Mouse (Mus musculus) heart, embryonic 11.5 days (tissue): Measurements from ENCODE around the gene Gm37240. TPM values are rescaled to one million over a fixed set of nuclear protein-coding genes. Genes with fewer than 3 reads are reported as not detected.

Source experiments
- ATAC-seq: fragments of 200-750 bp; cut with Nextera tagmentation; replicated peaks from 2 replicates; pipeline ENCODE4 v1.8.0; 2017; ENCODE audit warnings: moderate library complexity; ENCODE audit not compliant: insufficient number of reproducible peaks, low FRiP score, low TSS enrichment
- H3K27ac ChIP-seq: fragments of 300-500 bp; sonication (generic); 2 replicates; pipeline ENCODE4 v1.5.1; 2014; ENCODE audit warnings: mild to moderate bottlenecking, low read depth, low read length
- H3K27me3 ChIP-seq: fragments of 300-500 bp; sonication (generic); 2 replicates; pipeline ENCODE4 v1.6.1; 2014; ENCODE audit warnings: mild to moderate bottlenecking, low read length, mixed read lengths; ENCODE audit not compliant: control insufficient read depth, insufficient read depth
- H3K36me3 ChIP-seq: fragments of 300-500 bp; sonication (generic); 2 replicates; pipeline ENCODE4 v1.6.1; 2014; ENCODE audit warnings: mild to moderate bottlenecking, low read length, moderate library complexity, mixed read lengths; ENCODE audit not compliant: control insufficient read depth, insufficient read depth
- H3K4me1 ChIP-seq: fragments of 300-500 bp; sonication (generic); 2 replicates; pipeline ENCODE4 v1.6.1; 2014; ENCODE audit warnings: low read length; ENCODE audit not compliant: control insufficient read depth, insufficient read depth
- H3K4me2 ChIP-seq: fragments of 300-500 bp; sonication (generic); 2 replicates; pipeline ENCODE4 v1.6.1; 2014; ENCODE audit warnings: mild to moderate bottlenecking, moderate library complexity
- H3K4me3 ChIP-seq: fragments of 300-500 bp; sonication (generic); 2 replicates; pipeline ENCODE4 v1.5.1; 2014; ENCODE audit warnings: low read depth, low read length
- H3K9ac ChIP-seq: fragments of 300-500 bp; sonication (generic); 2 replicates; pipeline ENCODE4 v1.6.1; 2014; ENCODE audit warnings: mild to moderate bottlenecking, low read depth, low read length, moderate library complexity
- H3K9me3 ChIP-seq: fragments of 300-500 bp; sonication (generic); replicated peaks from 2 replicates; pipeline ENCODE4 v1.6.1; 2016; ENCODE audit warnings: low read length; ENCODE audit not compliant: control insufficient read depth
- WGBS: fragments of 180-500 bp; shearing (Covaris S2); extraction: QIAGEN DNeasy Blood & Tissue Kit; methylation state at CpG from one replicate; pipeline ENCODE4 v1.1.7; 2014; ENCODE audit not compliant: insufficient replicate concordance; 5-methylcytosine and 5-hydroxymethylcytosine counted together
- polyA plus RNA-seq: library from polyadenylated mRNA; unstranded; fragments of >200 nt; fragmentation: Nextera tagmentation; extraction: Ambion mirVana; gene quantifications from 2 replicates; pipeline ENCODE4 v1.2.1, GENCODE M21; 2014

Gene Gm37240
- polyA plus RNA-seq, 1 experiment from 2014 or later, result 4.5 TPM

DNA sequence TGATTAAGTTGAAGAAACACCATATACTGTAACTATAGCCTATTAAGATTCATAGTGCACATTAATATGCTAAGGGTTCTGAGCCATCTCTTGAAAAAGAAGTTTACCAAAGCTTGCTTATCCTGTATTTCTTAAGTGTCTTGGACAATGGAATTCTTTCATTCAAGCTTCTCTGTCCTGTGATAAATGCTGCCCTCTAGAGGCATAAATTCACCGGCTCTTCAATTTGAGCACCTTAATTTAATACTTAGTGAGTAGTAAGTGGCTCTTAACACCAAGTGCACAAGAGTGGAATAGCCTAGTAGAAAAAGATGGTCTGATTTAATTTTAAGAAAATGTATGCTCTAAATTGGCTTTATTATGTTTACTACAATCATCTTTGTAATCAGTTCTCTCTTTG, 1043.7 kb downstream of the Gm37240 start:
- Histone ChIP-seq H3K4me1 (peaks cover 5% of the 10 kb centered on the region), H3K36me3 (no peaks in the 10 kb centered on the region), H3K27ac (no peak overlapping the region), H3K9me3 (no peaks in the 10 kb centered on the region), H3K9ac (no peak overlapping the region), H3K4me2 (no peak overlapping the region), H3K27me3 (no peaks in the 10 kb centered on the region), H3K4me3 (no peak overlapping the region)
- ATAC-seq, result no peak
- WGBS, result 32% methylated on average over 1 of the region's 1 CpGs

DNA sequence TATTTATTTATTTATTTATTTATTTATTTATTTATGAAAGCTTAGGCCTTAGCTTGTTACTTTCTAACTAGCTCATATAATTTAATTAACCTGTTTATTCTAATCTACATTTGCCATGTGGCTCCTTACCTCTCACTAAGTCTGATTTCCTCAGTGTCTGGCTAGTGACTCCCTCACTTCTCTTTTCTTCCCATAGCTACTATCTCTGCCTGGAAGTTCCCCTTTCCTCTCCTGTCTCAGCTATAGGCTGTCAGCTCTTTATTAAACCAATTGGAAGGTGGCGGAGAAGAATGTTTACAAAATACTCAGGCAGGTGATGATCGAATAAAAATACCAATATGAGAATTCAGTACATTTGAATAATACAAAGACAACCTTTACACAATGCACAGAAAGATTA, 1044.5 kb downstream of the Gm37240 start:
- H3K9me3 ChIP-seq, result no peaks in the 10 kb centered on the region
- peaks cover 5% of the 10 kb centered on the region for H3K4me1 ChIP-seq
- ATAC-seq, result no peak
- no peaks in the 10 kb centered on the region for H3K36me3 ChIP-seq
- H3K27me3 ChIP-seq, result no peaks in the 10 kb centered on the region
- WGBS, result 68% methylated on average over 2 of the region's 2 CpGs
- H3K4me2 ChIP-seq, result no peak overlapping the region
- no peak overlapping the region for H3K4me3 ChIP-seq
- no peak overlapping the region for H3K9ac ChIP-seq
- no peak overlapping the region for H3K27ac ChIP-seq

DNA sequence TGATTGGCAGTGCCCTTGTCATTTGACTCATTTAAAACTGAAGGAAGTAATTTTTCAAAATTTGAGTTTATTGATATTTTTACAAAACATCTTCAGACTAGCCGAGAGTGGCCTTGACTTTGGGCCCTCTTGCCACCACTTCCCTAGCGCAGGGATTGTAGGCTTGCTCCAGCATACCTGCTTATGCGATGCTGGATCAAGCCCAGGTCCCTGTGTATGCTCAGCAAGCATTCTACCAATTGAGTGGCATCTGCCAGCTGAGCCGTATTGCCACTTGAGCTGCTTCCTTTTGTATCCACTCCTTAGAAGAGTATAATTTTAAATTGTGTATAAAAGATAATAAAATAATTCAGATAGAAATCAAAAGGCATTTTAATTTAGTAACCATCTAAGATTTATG, 1046.0 kb downstream of the Gm37240 start:
- WGBS, result 94% methylated on average over 4 of the region's 4 CpGs
- H3K4me2 ChIP-seq, result no peak overlapping the region
- H3K9ac ChIP-seq, result no peak overlapping the region
- no peaks in the 10 kb centered on the region for H3K27me3 ChIP-seq
- H3K4me1 ChIP-seq, result no peaks in the 10 kb centered on the region
- H3K36me3 ChIP-seq, result no peaks in the 10 kb centered on the region
- no peaks in the 10 kb centered on the region for H3K9me3 ChIP-seq
- H3K27ac ChIP-seq, result no peak overlapping the region
- no peak overlapping the region for H3K4me3 ChIP-seq
- no peak for ATAC-seq

DNA sequence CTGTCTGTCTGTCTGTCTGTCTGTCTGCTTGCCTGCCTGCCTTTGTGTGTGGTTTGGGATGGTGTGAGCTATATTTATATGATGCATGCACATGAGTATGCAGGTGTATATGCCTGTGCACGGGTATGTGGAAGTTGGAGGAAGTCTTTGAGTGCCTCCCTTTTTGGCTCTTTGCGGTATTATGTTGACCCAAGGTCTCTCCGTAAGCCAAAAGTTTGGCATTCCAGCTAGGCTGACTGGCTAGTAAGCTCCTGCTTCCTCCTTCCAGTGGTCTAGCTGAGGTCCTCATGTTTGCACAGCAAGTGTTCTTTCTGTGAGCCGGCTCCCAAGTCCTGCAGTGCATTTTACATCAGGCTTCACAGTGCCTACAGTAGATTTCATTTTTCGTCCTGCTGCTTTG, 1047.8 kb downstream of the Gm37240 start:
- Histone ChIP-seq H3K36me3 (no peaks in the 10 kb centered on the region), H3K4me1 (no peaks in the 10 kb centered on the region), H3K27ac (no peak overlapping the region), H3K9me3 (no peaks in the 10 kb centered on the region), H3K4me3 (no peak overlapping the region), H3K4me2 (no peak overlapping the region), H3K27me3 (no peaks in the 10 kb centered on the region), H3K9ac (no peak overlapping the region)
- 82% methylated on average over 5 of the region's 5 CpGs for WGBS
- ATAC-seq, result no peak

DNA sequence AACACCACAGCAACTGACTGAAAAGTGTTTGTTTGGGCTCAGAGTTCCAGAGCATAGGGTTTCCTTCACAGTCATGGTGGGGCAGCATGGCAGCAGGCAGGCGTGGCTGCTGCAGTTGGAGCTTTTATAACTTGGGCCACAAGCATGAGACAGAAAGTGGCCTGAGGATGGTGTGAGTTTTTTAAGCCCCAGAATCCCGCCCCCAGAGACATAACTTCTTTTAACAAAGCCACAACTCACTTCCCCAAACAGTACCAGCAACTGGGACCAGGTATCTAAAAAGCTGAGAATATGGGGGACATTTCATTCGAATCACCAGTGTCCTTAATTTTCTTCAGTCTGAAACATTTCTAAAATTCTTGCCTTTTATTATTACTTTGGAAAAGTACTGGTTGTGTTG, 1049.3 kb downstream of the Gm37240 start:
- no peak overlapping the region for H3K4me2 ChIP-seq
- no peak overlapping the region for H3K9ac ChIP-seq
- H3K27me3 ChIP-seq, result no peaks in the 10 kb centered on the region
- H3K36me3 ChIP-seq, result no peaks in the 10 kb centered on the region
- ATAC-seq, result no peak
- no peaks in the 10 kb centered on the region for H3K4me1 ChIP-seq
- WGBS, result 86% methylated on average over 3 of the region's 3 CpGs
- H3K9me3 ChIP-seq, result no peaks in the 10 kb centered on the region
- no peak overlapping the region for H3K4me3 ChIP-seq
- no peak overlapping the region for H3K27ac ChIP-seq

GRCm38 (mm10) chr3:84836029-84836428, 1051.3 kb downstream of the Gm37240 start:
- 73% methylated on average over 5 of the region's 5 CpGs for WGBS
- no peak overlapping the region for H3K27ac ChIP-seq
- no peak overlapping the region for H3K4me3 ChIP-seq
- no peaks in the 10 kb centered on the region for H3K27me3 ChIP-seq
- no peak overlapping the region for H3K9ac ChIP-seq
- no peak for ATAC-seq
- no peaks in the 10 kb centered on the region for H3K4me1 ChIP-seq
- no peaks in the 10 kb centered on the region for H3K9me3 ChIP-seq
- H3K36me3 ChIP-seq, result no peaks in the 10 kb centered on the region
- no peak overlapping the region for H3K4me2 ChIP-seq

DNA sequence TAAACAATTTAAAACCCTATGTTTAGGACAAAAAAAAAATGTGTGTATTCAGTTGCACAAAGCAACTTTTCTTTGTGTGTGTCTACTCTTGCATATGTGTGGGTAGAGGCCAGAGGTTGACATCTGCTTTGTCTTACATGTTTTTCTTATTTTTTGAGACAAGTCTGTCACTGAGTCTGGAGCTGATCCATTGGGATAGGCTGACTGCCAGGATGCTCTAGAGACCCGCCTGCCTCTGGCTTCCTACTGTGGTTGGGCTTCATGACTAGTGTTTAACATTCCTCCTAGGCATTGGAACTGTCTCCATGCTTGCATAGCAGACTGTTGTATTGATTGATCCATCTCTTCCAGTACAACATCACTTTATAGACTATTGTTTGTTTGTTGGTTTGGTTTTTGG, 1058.0 kb downstream of the Gm37240 start:
- Histone ChIP-seq H3K9me3 (no peaks in the 10 kb centered on the region), H3K27me3 (no peaks in the 10 kb centered on the region), H3K4me3 (no peak overlapping the region), H3K4me1 (no peaks in the 10 kb centered on the region), H3K4me2 (no peak overlapping the region), H3K9ac (no peak overlapping the region), H3K27ac (no peak overlapping the region), H3K36me3 (no peaks in the 10 kb centered on the region)
- WGBS, result 85% methylated on average over 1 of the region's 1 CpGs
- ATAC-seq, result no peak

GRCm38 (mm10) chr3:84827617-84828016, 1059.7 kb downstream of the Gm37240 start:
- Histone ChIP-seq H3K36me3 (no peaks in the 10 kb centered on the region), H3K4me1 (no peaks in the 10 kb centered on the region), H3K9me3 (no peaks in the 10 kb centered on the region), H3K27me3 (no peaks in the 10 kb centered on the region), H3K9ac (no peak overlapping the region), H3K27ac (no peak overlapping the region), H3K4me3 (no peak overlapping the region), H3K4me2 (no peak overlapping the region)
- ATAC-seq, result no peak
- WGBS, result 79% methylated on average over 4 of the region's 4 CpGs

DNA sequence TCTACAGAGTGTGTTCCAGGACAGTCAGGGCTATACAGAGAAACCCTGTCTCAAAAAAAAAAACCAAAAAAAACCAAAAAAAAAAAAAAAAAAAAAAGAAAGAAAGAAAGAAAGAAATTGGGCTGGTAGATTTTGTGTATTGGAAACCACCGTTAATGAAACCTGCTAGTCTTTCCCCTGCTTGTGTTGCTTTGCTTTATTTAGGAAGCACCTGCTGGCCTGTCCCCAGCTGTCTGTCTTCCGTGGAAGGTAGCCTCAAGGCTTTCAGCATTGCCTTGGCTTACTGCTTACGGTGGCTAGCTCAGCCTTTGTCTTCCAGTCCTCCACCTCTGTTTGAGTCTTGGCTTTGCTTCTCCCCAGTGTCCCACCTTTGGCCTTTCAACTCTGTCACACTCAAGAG, 1060.4 kb downstream of the Gm37240 start:
- no peaks in the 10 kb centered on the region for H3K9me3 ChIP-seq
- 84% methylated on average over 3 of the region's 3 CpGs for WGBS

More for the DNA sequence above, 1060.4 kb downstream of the Gm37240 start:
- H3K4me2 ChIP-seq, result no peak overlapping the region
- no peaks in the 10 kb centered on the region for H3K27me3 ChIP-seq
- no peak overlapping the region for H3K4me3 ChIP-seq
- no peak for ATAC-seq
- no peak overlapping the region for H3K27ac ChIP-seq
- H3K9ac ChIP-seq, result no peak overlapping the region
- H3K4me1 ChIP-seq, result no peaks in the 10 kb centered on the region
- H3K36me3 ChIP-seq, result no peaks in the 10 kb centered on the region
